Mouse (Mus musculus) right cerebral cortex, adult 2 months (tissue): Measurements from ENCODE around the gene Snrnp40.

Experiments
- DNase-seq, 2 experiments: peaks; one replicate each; pipeline ENCODE4 v3.0.0; 2021 to 2022; ENCODE audit warnings: low spot score in 2 of 2

Gene Snrnp40

DNA sequence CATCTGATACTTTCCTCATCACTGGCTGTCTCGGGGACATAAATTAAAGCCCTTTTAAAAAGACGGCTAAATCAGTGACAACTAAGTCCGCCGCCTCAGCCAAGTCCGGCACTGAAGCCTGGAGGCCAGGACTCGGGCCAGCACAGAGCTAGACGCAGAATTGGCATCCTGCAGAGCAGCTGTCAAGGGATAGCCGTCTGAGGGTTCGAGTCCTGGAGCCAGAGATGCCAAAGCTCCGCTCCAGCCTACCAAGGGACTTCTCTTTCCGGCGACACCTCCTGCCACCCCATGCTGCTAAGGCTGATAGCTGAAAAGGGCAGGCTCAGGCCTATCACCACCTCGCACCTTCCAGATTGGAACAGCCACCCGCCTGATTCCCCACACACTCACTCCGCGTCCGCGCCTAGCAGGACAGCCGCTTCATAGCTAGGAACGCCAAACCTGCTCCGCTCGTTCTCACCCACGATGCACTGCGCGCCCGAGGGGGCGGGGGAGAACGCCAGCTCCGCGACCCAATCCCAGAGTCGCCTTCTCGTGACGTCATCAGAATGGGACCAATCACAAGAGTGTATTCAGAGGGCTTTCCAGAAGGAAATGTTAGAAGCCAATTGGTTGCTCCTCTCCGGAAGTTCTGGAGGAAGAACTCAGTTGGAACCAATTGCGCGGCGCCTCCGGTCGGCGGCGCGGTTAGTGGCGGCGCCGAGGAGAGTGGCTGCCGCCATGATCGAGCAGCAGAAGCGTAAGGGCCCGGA lies at the start of gene Snrnp40, which contains the start of gene Zcchc17:
Snrnp40 (plus strand) TSS at position 647 of the 752 bp plus-strand sequence.
Zcchc17 (minus strand) TSS at position 458 of the 752 bp plus-strand sequence.
- DNase-seq: peak; percentile 99 to 100

DNA sequence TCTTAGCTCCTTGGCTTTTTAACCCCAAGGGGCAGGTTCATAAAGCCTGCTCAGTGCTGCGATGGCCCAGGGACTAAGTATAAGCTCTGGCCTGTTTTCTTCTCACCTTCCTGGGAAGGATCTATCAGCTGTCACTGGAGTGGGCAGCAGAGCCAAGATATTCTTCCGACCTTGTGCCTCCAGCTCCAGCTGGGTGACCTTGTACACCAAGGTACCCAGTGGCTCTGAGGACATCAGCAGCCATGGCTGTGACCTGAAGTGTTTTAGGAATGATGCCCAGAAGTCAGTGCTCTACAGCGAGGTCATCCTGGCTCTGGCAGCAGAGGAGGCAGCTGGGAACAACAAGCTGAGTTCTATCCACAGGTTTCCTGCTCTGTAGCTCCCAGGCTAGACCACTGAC lies 47.4 kb upstream of the Snrnp40 start:
- no peak for DNase-seq

GRCm38 (mm10) chr4:130313552-130313951 lies 46.4 kb upstream of the Snrnp40 start:
- DNase-seq: no peak

- DNase-seq: no peak
Measured at GRCm38 (mm10) chr4:130315771-130316527, 44.0 kb upstream of the Snrnp40 start.

GRCm38 (mm10) chr4:130316691-130317090 lies 43.2 kb upstream of the Snrnp40 start:
- DNase-seq: no peak

- DNase-seq: no peak
Measured at GRCm38 (mm10) chr4:130318122-130318521, 41.8 kb upstream of the Snrnp40 start.

- DNase-seq: no peak
Measured at GRCm38 (mm10) chr4:130319564-130319963, 40.4 kb upstream of the Snrnp40 start.

- no peak for DNase-seq
Measured at GRCm38 (mm10) chr4:130321640-130322039, 38.3 kb upstream of the Snrnp40 start.

DNA sequence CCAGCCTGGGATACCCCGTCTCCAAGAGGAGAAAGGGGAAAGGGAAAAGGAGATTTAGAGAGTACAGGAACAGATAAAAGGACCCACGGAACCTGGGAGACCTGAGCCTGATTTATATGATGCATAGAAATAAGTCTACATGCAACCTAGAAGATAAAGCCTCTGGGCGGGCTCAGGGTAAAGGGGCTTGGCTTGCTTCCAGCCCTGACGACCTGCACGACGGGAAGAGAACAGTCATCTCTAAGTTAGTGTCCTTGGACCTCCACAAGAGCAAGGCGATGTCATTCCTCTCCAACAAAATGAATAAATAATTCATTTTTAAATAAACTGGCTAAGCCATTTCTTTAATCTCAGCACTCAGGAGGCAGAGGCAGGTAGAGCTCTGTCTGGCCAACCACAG lies 37.4 kb upstream of the Snrnp40 start:
- DNase-seq: no peak

DNA sequence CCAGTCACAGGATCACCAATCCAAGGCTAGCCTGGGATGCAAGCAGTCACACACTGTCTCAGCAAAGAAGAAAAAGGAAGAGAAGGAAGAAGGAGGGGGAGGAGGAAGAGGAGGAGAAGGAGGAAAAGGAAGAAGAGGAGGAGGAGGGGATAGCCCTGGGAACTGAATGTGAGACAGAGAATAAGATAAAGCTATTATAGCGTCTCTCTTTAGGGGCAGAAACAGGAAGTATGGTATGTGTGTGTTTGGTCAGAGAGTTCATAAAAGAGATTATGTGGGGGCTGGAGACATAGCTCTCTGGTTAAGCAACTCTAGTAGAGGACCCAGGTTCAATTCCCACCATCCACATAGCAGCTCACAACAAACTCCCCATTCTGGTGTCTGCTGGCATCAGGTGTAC lies 36.8 kb upstream of the Snrnp40 start:
- DNase-seq: no peak

DNA sequence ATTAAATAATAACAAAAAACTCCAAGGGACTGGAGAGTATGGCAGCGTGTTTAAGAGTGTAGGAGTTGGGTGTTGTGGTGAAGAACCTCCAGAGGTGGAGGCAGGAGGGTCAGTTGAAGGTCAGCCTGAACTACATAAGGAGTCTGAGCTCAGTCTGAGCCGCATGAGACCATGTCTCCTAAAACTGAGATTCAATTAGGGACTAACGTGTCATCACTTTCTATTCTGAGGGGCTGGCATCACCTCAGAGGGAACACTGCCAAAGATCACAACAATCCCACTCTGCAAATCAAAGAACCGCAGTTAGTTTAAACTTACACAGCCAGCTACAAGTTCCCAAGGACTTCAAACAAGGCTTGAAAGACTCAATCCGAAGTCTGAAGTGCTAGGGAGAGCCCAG lies 36.3 kb upstream of the Snrnp40 start:
- DNase-seq: no peak

DNA sequence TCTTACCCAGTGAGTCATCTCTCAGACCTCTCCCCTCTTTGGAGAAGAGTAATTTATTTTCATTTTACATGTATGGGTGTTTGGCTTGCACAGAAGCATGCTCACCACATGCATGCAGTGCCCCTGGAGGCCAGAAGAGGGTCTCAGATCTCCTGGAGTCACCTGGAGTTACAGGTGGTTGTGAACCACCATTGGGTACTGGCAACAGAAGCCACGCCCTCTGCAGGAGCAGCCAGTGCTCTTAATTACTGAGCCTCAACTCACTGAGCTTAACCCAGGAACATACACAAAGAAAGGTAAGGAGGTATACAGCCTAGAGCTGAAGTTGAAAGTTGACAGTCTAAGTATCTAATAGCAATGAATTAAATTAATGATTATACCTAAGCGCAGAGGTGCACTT lies 34.5 kb upstream of the Snrnp40 start:
- no peak for DNase-seq

DNA sequence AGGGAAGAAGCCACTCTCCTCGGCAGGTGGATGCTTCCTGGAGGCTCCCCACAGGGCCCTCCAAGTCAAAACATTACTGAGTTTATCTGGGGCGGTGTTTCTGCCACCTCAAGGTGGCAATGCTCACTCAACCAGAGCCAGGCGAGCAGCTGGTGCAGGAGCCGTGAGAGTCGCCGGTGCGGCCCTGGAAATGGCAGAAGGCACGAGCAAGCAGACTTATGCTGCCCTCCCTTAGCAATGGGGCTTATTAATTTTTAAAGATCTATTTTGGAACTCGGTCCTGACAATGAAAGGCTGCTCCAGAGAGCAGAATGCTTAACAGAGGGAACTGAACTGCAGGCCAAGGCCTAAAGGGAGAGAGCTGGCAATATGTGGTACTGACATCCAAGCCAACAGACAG lies 32.6 kb upstream of the Snrnp40 start:
- DNase-seq: no peak

DNA sequence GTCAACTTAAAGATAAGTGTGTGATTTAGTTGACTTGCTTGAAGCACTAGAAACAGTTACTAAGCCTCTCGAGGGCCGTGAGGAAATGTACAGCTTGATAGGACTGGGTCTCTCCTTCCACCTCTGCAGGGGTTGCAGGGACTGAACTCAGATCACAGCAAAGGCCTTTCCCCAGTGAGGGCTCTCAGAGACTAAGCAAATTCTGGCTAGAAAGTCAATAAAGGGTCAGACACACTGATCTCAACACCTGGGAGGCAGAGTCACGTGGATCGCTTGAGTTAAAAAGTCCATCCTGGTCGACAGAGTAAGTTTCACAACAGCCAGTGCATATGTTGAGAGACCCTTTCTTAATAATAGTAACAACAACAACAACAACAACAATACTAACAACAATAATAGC lies 24.1 kb upstream of the Snrnp40 start:
- no peak for DNase-seq

DNA sequence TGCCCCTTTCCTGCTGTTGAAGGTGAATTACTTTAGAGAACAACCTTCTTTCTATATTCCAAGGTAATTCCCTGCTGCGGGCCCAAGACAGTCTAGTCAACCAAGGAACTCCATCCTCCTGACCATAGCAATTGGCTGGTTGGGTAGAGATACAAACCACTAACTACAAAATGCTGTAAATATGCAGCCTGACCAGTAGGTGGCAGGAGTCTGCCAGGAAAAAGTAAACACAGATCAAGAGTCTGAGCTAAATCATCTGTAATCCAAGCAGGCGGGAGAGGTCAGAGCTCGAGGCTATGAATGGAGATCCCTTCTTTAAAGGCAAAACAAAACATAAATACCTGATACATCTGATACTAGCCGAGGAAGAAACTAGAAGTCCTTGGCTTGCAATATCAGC lies 18.2 kb upstream of the Snrnp40 start:
- peak; percentile 54 to 65 for DNase-seq

- DNase-seq: no peak
Measured at GRCm38 (mm10) chr4:130349666-130350065, 10.3 kb upstream of the Snrnp40 start.

DNA sequence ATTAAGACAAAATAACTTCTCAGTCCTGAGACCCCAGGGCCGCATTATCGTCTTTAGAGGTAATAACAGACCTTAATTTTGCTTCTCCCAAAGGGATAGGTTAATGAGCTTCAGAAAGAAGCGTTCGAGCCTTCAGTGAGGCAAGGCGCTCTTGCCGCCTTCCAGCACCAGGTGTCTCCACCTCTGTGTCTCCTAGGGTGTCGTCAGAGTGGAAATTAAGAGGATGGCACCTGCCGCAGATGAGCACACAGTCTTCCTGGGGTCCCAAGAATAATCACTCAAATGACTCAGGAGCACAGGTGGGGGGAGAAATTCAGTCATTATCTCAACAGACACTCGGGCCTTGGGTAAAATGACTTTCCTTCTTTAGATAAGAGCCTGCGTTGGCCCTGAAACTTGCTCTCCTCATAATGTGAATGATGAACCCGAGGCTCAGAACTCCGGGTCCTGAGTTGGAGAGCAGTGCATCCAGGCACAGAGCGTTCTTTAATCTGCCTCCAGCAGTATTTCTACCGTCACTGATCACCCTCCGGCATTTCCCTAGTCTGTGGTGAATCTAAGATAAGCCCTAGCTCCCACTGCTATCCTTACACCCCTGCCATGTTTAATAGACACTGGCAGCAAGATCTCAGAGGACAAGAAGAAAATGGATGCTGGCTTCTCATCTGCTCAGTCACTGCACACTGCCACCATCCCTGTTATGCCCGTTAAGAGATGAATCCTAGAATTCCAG lies 9.1 kb upstream of the Snrnp40 start:
- no peak for DNase-seq

DNA sequence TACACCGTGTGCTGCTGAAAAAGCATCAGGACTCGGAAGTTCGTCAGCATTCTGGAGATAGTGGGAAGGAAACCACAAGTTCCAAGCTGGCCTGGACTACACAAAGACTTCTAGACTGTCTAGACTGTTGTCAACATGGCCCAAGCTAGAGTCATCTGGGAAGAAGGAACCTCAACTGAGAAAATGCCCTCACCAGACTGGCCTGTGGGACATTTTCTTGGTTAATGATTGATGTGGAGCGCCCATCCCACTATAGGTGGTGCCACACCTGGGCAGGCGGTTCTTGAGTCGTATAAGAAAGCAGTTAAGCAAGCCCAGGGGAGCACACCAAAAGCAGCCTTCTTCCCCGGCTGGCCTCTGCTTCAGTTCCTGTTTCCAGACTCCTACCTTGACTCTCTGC lies 7.3 kb upstream of the Snrnp40 start:
- no peak for DNase-seq

GRCm38 (mm10) chr4:130357946-130358345 lies 2.0 kb upstream of the Snrnp40 start:
- no peak for DNase-seq

DNA sequence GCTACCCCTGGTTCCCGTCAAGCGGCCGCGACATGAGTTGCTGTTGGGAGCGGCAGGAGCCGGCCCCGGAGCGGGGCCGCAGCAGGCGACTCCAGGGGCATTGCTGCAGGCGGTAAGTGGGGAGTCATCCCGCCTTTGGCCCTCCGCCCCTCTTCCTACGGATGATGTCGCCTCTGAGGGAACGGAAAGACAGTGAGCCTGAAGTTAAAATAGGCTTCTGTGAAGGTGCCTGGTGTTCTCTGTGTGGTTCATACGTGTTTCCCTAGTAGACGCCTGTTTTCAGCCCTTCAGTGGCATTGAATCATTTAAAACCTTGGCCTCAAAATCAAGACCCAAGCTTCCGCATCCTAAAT lies 282 bp downstream of the Snrnp40 start:
- no peak for DNase-seq

DNA sequence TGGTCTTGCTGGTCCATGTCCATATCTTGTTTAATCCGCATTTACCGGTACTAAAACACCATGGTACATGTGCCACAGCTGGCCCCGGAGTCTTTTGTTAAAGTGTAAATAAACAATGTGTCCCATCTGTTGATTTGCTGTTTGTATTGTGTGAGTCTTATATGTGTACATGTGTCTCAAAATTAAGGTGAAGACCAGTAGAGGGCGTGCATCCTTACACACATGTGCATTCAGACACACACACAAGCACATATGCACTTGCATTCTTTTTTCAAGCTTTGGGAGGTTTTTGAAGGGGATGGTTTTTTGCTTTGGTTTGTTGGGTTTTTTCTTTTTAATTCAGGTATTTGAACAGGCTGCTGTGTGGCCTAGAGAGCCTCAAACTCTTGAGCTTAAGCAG lies 16.7 kb downstream of the Snrnp40 start:
- DNase-seq: no peak

- DNase-seq: no peak
Measured at GRCm38 (mm10) chr4:130377500-130377899, 17.6 kb downstream of the Snrnp40 start.

DNA sequence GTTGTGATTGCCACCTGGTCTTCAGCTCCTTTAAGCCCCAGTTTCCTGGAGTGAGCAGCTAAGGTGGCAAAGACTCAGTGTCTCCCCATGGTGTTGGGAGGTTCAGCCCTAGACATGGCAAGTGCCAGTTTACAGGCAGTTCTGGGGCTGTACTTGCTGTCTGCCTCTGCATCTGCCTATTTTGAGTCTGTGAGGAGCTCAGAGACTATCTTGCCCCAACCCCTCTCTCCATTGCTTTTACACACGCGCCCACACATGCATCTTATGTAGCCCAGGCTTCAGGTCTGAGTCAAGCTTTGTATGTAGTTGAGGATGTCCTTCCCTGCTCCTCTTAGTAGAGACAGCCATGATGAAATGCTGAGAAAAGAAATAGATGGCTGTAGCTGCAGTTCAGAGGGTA lies 19.2 kb downstream of the Snrnp40 start:
- DNase-seq: no peak
